Mouse (Mus musculus): ENCODE data around the gene Syna.

DNA sequence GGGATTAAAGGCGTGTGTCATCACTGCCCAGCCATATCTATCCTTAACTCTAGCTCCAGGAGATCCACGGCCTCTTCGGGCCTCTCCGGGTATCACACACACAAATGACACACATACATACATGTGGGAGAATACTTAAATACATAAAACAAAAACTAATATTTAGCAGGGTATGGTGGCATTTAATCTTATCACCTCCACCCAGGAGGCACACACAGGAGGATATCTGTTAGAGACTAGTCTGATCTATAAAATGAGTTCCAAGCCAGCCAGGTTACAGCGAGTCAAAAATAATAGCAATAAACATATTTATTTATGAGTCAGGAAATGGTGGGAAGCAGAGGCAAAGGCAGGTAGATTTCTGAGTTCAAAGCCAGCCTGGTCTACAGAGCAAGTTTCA lies 15.9 kb upstream of the Syna start:
- TF ChIP-seq POLR2A (IDR thresholded peaks at IDR 0.05; ENCODE audit: extremely low read depth, insufficient read depth, low read length) (no peak), CTCF (IDR thresholded peaks at IDR 0.05; ENCODE audit: low read depth, low read length) (no peak)

All from liver, adult 2 months (tissue).